Mouse (Mus musculus) stomach, embryonic 14.5 days (tissue): ENCODE data around the gene Asah2. TPM values are rescaled to one million over a fixed set of nuclear protein-coding genes. Genes with fewer than 3 reads are reported as not detected.

Experiments used
- ATAC-seq: fragments of 200-750 bp; cut with Nextera tagmentation; 2 replicates; pipeline ENCODE4 v1.8.0; 2017; ENCODE audit warnings: low read depth, moderate TSS enrichment; ENCODE audit not compliant: insufficient number of reproducible peaks, insufficient read depth, low FRiP score
- H3K27ac ChIP-seq: fragments of 300-500 bp; sonication (generic); 2 replicates; pipeline ENCODE4 v1.5.1; 2014; ENCODE audit warnings: mild to moderate bottlenecking, low read length, moderate library complexity, mixed read lengths
- H3K27me3 ChIP-seq: fragments of 300-500 bp; sonication (generic); 2 replicates; pipeline ENCODE4 v1.6.1; 2014; ENCODE audit warnings: low read length, control low read depth, mixed read lengths; ENCODE audit not compliant: control insufficient read depth, insufficient read depth
- H3K36me3 ChIP-seq: fragments of 300-500 bp; sonication (generic); 2 replicates; pipeline ENCODE4 v1.6.1; 2014; ENCODE audit warnings: mild to moderate bottlenecking, control low read depth, low read length, moderate library complexity, mixed read lengths; ENCODE audit not compliant: control insufficient read depth, insufficient read depth
- H3K4me1 ChIP-seq: fragments of 300-500 bp; sonication (generic); 2 replicates; pipeline ENCODE4 v1.6.1; 2014; ENCODE audit warnings: low read length, control low read depth, mixed read lengths; ENCODE audit not compliant: control insufficient read depth, insufficient read depth
- H3K4me2 ChIP-seq: fragments of 300-500 bp; sonication (generic); replicated peaks from 2 replicates; pipeline ENCODE4 v1.6.1; 2014; ENCODE audit warnings: low read depth, low read length, control low read depth
- H3K4me3 ChIP-seq: fragments of 300-500 bp; sonication (generic); 2 replicates; pipeline ENCODE4 v1.5.1; 2014; ENCODE audit warnings: low read depth, low read length, control low read depth
- H3K9ac ChIP-seq: fragments of 300-500 bp; sonication (generic); replicated peaks from 2 replicates; pipeline ENCODE4 v1.6.1; 2014; ENCODE audit warnings: low read depth, mild to moderate bottlenecking, control low read depth, low read length, moderate library complexity, mixed read lengths
- H3K9me3 ChIP-seq: fragments of 300-500 bp; sonication (generic); 2 replicates; pipeline ENCODE4 v1.6.1; 2016; ENCODE audit warnings: low read depth, low read length, control low read depth; ENCODE audit not compliant: control insufficient read depth
- WGBS: fragments of 180-500 bp; shearing (Covaris S2); extraction: QIAGEN DNeasy Blood & Tissue Kit; methylation state at CpG from one replicate; pipeline ENCODE4 v1.1.7; 2014; 5-methylcytosine and 5-hydroxymethylcytosine counted together
- polyA plus RNA-seq: library from polyadenylated mRNA; unstranded; fragments of >200 nt; fragmentation: Nextera tagmentation; extraction: Ambion mirVana; gene quantifications from 2 replicates; pipeline ENCODE4 v1.2.1, GENCODE M21; 2014

The Asah2 gene
- polyA plus RNA-seq, 1 experiment from 2014 or later, result 2.2 TPM

GRCm38 (mm10) chr19:31996916-31997315 is 111.1 kb downstream of the Asah2 start:
- Histone ChIP-seq H3K27ac (no peak overlapping the region), H3K4me1 (no peaks in the 10 kb centered on the region), H3K4me3 (no peak overlapping the region), H3K4me2 (no peak overlapping the region), H3K9ac (no peak overlapping the region), H3K27me3 (no peaks in the 10 kb centered on the region), H3K36me3 (no peaks in the 10 kb centered on the region), H3K9me3 (no peaks in the 10 kb centered on the region)
- WGBS, result 92% methylated on average over 3 of the region's 3 CpGs
- ATAC-seq, result no peak

- Histone ChIP-seq H3K9ac (no peak overlapping the region), H3K27ac (no peak overlapping the region), H3K9me3 (no peaks in the 10 kb centered on the region), H3K36me3 (no peaks in the 10 kb centered on the region), H3K4me2 (no peak overlapping the region), H3K4me3 (no peak overlapping the region), H3K4me1 (no peaks in the 10 kb centered on the region), H3K27me3 (no peaks in the 10 kb centered on the region)
- ATAC-seq, result no peak
- WGBS, result 93% methylated on average over 6 of the region's 6 CpGs
These were observed 117.0 kb downstream of the Asah2 start for GRCm38 (mm10) chr19:31991057-31991456.

GRCm38 (mm10) chr19:31975882-31976281 is 132.1 kb downstream of the Asah2 start:
- Histone ChIP-seq H3K4me1 (no peaks in the 10 kb centered on the region), H3K36me3 (no peaks in the 10 kb centered on the region), H3K27ac (no peak overlapping the region), H3K27me3 (no peaks in the 10 kb centered on the region), H3K9me3 (no peaks in the 10 kb centered on the region), H3K4me3 (no peak overlapping the region), H3K4me2 (no peak overlapping the region), H3K9ac (no peak overlapping the region)
- WGBS, result 68% methylated on average over 2 of the region's 2 CpGs
- no peak for ATAC-seq

- 11% methylated on average over 6 of the region's 6 CpGs for WGBS
- Histone ChIP-seq H3K9me3 (no peaks in the 10 kb centered on the region), H3K27ac (no peak overlapping the region)
These were observed 136.0 kb downstream of the Asah2 start for GRCm38 (mm10) chr19:31971998-31972397.

GRCm38 (mm10) chr19:31971405-31971804 is 136.6 kb downstream of the Asah2 start:
- Histone ChIP-seq H3K4me3 (no peak overlapping the region), H3K4me1 (no peaks in the 10 kb centered on the region), H3K9me3 (no peaks in the 10 kb centered on the region), H3K4me2 (no peak overlapping the region), H3K27me3 (no peaks in the 10 kb centered on the region), H3K27ac (no peak overlapping the region), H3K9ac (no peak overlapping the region), H3K36me3 (no peaks in the 10 kb centered on the region)
- WGBS, result 60% methylated on average over 3 of the region's 3 CpGs
- no peak for ATAC-seq

More at GRCm38 (mm10) chr19:31971998-31972397, 136.0 kb downstream of the Asah2 start:
- H3K4me2 ChIP-seq, result no peak overlapping the region
- no peaks in the 10 kb centered on the region for H3K4me1 ChIP-seq
- H3K9ac ChIP-seq, result no peak overlapping the region
- no peaks in the 10 kb centered on the region for H3K27me3 ChIP-seq
- no peak overlapping the region for H3K4me3 ChIP-seq
- H3K36me3 ChIP-seq, result no peaks in the 10 kb centered on the region
- ATAC-seq, result peak; percentile 67; the same call in 1 of the 2 replicates

GRCm38 (mm10) chr19:31967933-31968532 is 140.0 kb downstream of the Asah2 start:
- Histone ChIP-seq H3K4me1 (no peaks in the 10 kb centered on the region), H3K4me3 (no peak overlapping the region), H3K36me3 (no peaks in the 10 kb centered on the region), H3K9ac (no peak overlapping the region), H3K27ac (no peak overlapping the region), H3K27me3 (no peaks in the 10 kb centered on the region), H3K9me3 (no peaks in the 10 kb centered on the region), H3K4me2 (no peak overlapping the region)
- WGBS, result 50% methylated on average over 5 of the region's 5 CpGs
- no peak; the same call in 1 of the 2 replicates for ATAC-seq

- Histone ChIP-seq H3K27ac (no peak overlapping the region), H3K36me3 (no peaks in the 10 kb centered on the region), H3K9me3 (no peaks in the 10 kb centered on the region), H3K4me2 (no peak overlapping the region), H3K9ac (no peak overlapping the region), H3K4me3 (no peak overlapping the region), H3K4me1 (no peaks in the 10 kb centered on the region), H3K27me3 (no peaks in the 10 kb centered on the region)
- no peak for ATAC-seq
- 41% methylated on average over 3 of the region's 3 CpGs for WGBS
These were observed 144.9 kb downstream of the Asah2 start for GRCm38 (mm10) chr19:31963147-31963546.

GRCm38 (mm10) chr19:31960434-31960833 is 147.6 kb downstream of the Asah2 start:
- Histone ChIP-seq H3K9ac (no peak overlapping the region), H3K4me3 (no peak overlapping the region), H3K27me3 (no peaks in the 10 kb centered on the region), H3K36me3 (no peaks in the 10 kb centered on the region), H3K4me1 (no peaks in the 10 kb centered on the region), H3K27ac (no peak overlapping the region), H3K4me2 (no peak overlapping the region), H3K9me3 (no peaks in the 10 kb centered on the region)
- WGBS, result 87% methylated on average over 2 of the region's 2 CpGs
- ATAC-seq, result no peak

- Histone ChIP-seq H3K4me1 (no peaks in the 10 kb centered on the region), H3K36me3 (no peaks in the 10 kb centered on the region), H3K27ac (no peak overlapping the region), H3K4me3 (no peak overlapping the region), H3K27me3 (no peaks in the 10 kb centered on the region), H3K9me3 (no peaks in the 10 kb centered on the region), H3K4me2 (no peak overlapping the region), H3K9ac (no peak overlapping the region)
- 67% methylated on average over 2 of the region's 2 CpGs for WGBS
- ATAC-seq, result no peak
These were observed 151.7 kb downstream of the Asah2 start for GRCm38 (mm10) chr19:31956359-31956758.
